Mouse (Mus musculus) lung, adult 2 months (tissue): ENCODE measurements at regions not wholly inside any gene's neighbourhood (a gene's known extent, or its start where the extent isn't known, plus 50 kb on each side); places are given as distances from the start of the nearest gene placed in this dataset.
A peak's percentile ranks its signal among the peaks of the same experiment; 100 is the strongest.

Experiments
- DNase-seq: peaks from one replicate; pipeline ENCODE4 v3.0.0; 2022
- H3K4me1 ChIP-seq: fragments of 200-500 bp; 2 replicates; pipeline ENCODE4 v1.6.1; 2011; ENCODE audit warnings: low read length; ENCODE audit not compliant: control insufficient read depth, insufficient read depth
- H3K4me3 ChIP-seq: fragments of 200-500 bp; replicated peaks from 2 replicates; pipeline ENCODE3; 2011; ENCODE audit warnings: low read depth, mild to moderate bottlenecking, control low read depth, low read length; ENCODE audit errors: extremely low read depth
- CTCF ChIP-seq: fragments of 200-500 bp; IDR thresholded peaks from 2 replicates; pipeline ENCODE4 v1.5.1; 2011; ENCODE audit warnings: mild to moderate bottlenecking, low read length, control low read depth; ENCODE audit not compliant: insufficient read depth
- POLR2A ChIP-seq: fragments of 200-500 bp; IDR thresholded peaks from 2 replicates; pipeline ENCODE4 v1.6.1; 2011; ENCODE audit warnings: low read depth, mild to moderate bottlenecking, control low read depth, low read length, borderline replicate concordance; ENCODE audit errors: extremely low read depth
- WGBS: fragments of 180-500 bp; shearing (Covaris S2); methylation state at CpG from one replicate; pipeline ENCODE4 v1.1.7; 2018; 5-methylcytosine and 5-hydroxymethylcytosine counted together

DNA sequence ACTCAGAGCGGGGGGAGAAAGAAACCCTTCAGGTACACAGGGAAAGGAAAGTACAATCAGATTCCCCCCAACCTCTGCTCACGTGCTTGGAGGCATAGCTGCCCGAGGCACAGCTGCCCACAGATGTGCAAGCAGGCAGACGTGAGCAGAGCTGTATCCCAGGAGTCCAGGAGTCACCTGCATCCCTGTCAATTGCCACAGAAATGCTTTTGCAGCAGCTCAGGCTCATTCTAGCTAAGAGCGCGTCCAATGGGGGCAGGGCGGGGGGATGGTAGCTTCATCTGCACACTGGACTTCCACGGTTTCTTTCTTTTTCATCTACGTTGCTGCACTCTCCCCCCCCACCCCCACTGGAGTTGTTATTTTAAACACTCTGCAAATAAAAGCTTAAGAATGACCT is 66.0 kb upstream of the Fat4 start:
- DNase-seq: no peak
- H3K4me1 ChIP-seq: no peaks in the 10 kb centered on the region
- H3K4me3 ChIP-seq: no peak overlapping the region
- 47% methylated on average over 9 of the region's 9 CpGs for WGBS
- TF ChIP-seq CTCF: no peak
- TF ChIP-seq POLR2A: no peak

- H3K4me1 ChIP-seq: no peaks in the 10 kb centered on the region
- H3K4me3 ChIP-seq: no peak overlapping the region
- 80% methylated on average over 7 of the region's 7 CpGs for WGBS
- TF ChIP-seq POLR2A: no peak
- TF ChIP-seq CTCF: no peak
- DNase-seq: no peak
These were observed 66.4 kb upstream of the Fat4 start for GRCm38 (mm10) chr3:38820315-38820714.

DNA sequence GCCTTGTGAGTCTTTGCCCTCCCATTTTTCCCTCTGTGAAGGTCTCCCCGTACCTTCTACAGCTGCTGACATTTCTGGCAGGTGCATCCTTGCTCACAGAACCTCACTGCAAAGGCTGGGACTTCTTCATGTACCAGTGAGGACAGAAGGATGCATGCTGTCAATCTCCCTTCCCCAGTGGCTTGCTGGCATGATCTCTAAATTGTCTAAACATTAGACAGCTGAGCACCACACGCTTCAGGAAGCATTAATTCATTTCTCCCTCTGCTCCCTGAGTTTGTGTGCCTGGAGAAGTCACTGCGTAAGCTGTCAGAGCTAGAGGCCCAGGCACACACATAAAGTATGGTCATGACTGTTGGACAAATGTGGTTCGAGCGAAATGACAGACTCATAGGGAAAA is 69.1 kb upstream of the Fat4 start:
- Histone ChIP-seq H3K4me3 (no peak overlapping the region), H3K4me1 (no peaks in the 10 kb centered on the region)
- 71% methylated on average over 5 of the region's 5 CpGs for WGBS
- DNase-seq: no peak
- TF ChIP-seq POLR2A (no peak), CTCF (no peak)

- H3K4me3 ChIP-seq: no peak overlapping the region
- no peaks in the 10 kb centered on the region for H3K4me1 ChIP-seq
- DNase-seq: no peak
- no peak for TF ChIP-seq POLR2A
- TF ChIP-seq CTCF: no peak
- WGBS: 89% methylated on average over 4 of the region's 4 CpGs
These were observed 74.3 kb upstream of the Fat4 start for GRCm38 (mm10) chr3:38812457-38812856.

- WGBS: 87% methylated on average over 8 of the region's 8 CpGs
- DNase-seq: no peak
- Histone ChIP-seq H3K4me1 (peaks cover 3% of the 10 kb centered on the region), H3K4me3 (no peak overlapping the region)
- no peak for TF ChIP-seq POLR2A
- TF ChIP-seq CTCF: peak; percentile 36; the same call in 1 of the 2 replicates
These were observed 75.1 kb upstream of the Fat4 start for GRCm38 (mm10) chr3:38811635-38812034.

DNA sequence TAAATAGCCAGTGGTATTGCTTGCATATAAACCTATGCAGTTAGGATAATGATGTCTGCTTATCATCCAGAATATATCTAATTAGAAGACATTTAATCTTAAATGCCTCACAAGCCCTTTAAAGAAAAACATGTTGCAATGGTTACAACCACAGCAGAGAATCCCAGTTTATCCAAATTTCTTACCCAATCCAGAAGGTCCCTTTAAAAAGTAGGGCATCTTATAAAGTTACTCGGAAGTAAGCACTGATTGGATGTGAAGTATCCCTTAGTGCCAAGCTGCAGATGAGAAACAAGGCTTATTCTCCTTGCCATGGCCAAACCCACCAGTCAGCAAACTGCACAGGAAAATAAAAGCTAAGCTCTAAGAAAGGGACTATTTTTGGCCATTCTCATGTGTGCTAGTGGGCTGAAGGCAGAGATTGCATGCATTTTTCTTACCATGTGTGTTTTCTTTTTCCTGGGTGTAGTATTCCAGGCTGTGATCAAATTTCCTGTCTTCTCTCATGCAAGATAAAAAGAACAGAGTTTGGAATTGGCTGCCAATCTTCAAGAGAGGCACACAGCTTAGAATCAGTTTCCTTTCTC is 80.2 kb upstream of the Fat4 start:
- TF ChIP-seq CTCF: no peak
- TF ChIP-seq POLR2A: no peak
- 78% methylated on average over 1 of the region's 1 CpGs for WGBS

DNA sequence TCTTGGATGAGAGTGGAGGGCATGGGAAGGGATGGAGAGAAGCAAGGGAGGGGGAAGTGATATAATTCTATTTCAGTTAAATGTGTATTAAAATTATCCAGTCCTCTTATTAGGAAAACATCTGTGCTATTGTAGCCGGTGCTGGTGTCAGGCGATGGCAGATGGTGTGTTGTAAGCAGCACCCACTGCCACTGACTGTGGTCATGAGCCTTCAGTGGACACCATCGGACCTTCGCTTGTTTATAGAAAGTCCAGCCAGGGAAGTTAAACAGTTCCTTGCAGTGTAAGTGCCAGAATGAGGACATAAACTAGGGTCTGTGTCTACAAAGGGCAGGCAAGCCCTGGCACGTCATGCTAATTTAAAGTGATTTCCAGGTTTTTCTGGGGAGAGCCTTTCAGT is 80.7 kb upstream of the Fat4 start:
- 50% methylated on average over 5 of the region's 5 CpGs for WGBS

More for the DNA sequence above, 80.2 kb upstream of the Fat4 start:
- Histone ChIP-seq H3K4me1 (peaks cover 5% of the 10 kb centered on the region), H3K4me3 (no peak overlapping the region)
- DNase-seq: no peak

GRCm38 (mm10) chr3:38795646-38796301 is 91.0 kb upstream of the Fat4 start:
- 81% methylated on average over 11 of the region's 11 CpGs for WGBS
- Histone ChIP-seq H3K4me1 (no peaks in the 10 kb centered on the region), H3K4me3 (no peak overlapping the region)
- TF ChIP-seq POLR2A: no peak
- no peak for TF ChIP-seq CTCF
- DNase-seq: no peak

More for the DNA sequence above, 80.7 kb upstream of the Fat4 start:
- no peak for TF ChIP-seq POLR2A
- DNase-seq: no peak
- H3K4me1 ChIP-seq: peaks cover 5% of the 10 kb centered on the region
- H3K4me3 ChIP-seq: no peak overlapping the region

DNA sequence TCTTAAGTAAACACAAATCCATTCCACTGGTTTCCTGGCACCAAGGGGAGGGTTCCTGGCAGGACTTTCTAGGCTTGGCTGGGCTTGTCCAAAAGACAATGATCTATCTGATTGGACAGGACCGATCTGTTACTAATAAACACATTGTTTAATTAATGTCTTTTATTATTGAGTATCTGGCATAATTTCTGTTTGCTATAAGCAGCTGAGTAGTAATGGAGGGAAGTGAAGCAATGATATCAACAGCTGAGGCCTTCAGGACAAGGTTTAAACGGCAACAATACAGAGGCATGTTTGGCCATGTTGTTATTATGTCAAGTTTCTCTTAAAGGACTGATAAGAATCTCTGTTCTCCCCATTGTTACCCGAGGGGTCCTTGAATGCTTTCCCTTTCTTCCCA is 93.5 kb upstream of the Fat4 start:
- no peak for DNase-seq
- TF ChIP-seq CTCF (no peak), POLR2A (no peak)
- 32% methylated on average over 3 of the region's 3 CpGs for WGBS
- no peaks in the 10 kb centered on the region for H3K4me1 ChIP-seq
- H3K4me3 ChIP-seq: no peak overlapping the region

DNA sequence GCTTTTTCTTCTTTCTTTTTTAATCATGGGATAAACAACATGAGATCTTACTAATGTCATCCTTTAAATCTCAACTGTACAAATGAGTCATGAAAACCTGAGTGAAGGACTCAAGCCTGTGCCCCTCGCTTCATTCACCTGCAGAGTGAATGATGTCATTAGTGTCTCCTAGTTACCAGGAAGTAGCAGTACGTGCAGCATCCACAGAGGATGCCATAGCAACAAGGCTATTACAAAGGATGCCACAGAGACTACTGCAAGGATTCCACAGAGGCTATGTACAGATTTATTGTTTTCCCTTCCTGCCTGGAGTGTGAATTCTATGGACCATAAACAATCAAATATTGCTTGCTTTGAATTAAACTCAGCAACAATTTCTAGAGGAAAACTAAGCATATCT is 98.0 kb upstream of the Fat4 start:
- TF ChIP-seq CTCF (no peak), POLR2A (no peak)
- no peak overlapping the region for H3K4me3 ChIP-seq
- WGBS: 65% methylated on average over 2 of the region's 2 CpGs
- no peak for DNase-seq
- no peaks in the 10 kb centered on the region for H3K4me1 ChIP-seq

- WGBS: 84% methylated on average over 6 of the region's 6 CpGs
- no peaks in the 10 kb centered on the region for H3K4me1 ChIP-seq
- TF ChIP-seq POLR2A (no peak), CTCF (no peak)
- DNase-seq: no peak
- no peak overlapping the region for H3K4me3 ChIP-seq
These were observed 103.0 kb upstream of the Fat4 start for GRCm38 (mm10) chr3:38783711-38784110.
